Mouse (Mus musculus): ENCODE measurements around the gene Rasef.
"Not testable (repeated sequence)": the region's sequence is repeated elsewhere in the genome, so short reads cannot be mapped to it uniquely, and the experiment has no call there.

Gene Rasef

GRCm38 (mm10) chr4:73790260-73791185 is at the start of gene Rasef:
Gene Rasef (minus strand): TSS chr4:73790994.
- peak; percentile 29 to 31 for DNase-seq (ENCODE audit: low spot score in 2 of 2)

GRCm38 (mm10) chr4:73826587-73826986 is 35.8 kb upstream of the Rasef start:
- DNase-seq (ENCODE audit: low spot score in 2 of 2) = no peak

- DNase-seq (ENCODE audit: low spot score in 2 of 2) = no peak
Measured at GRCm38 (mm10) chr4:73791186-73791540, 369 bp upstream of the Rasef start.

GRCm38 (mm10) chr4:73789534-73789933 is 1.3 kb downstream of the Rasef start:
- no peak for DNase-seq (ENCODE audit: low spot score in 2 of 2)

- DNase-seq (ENCODE audit: low spot score in 2 of 2) = peak in 1 of 2 experiments; percentile 23
Measured at GRCm38 (mm10) chr4:73788076-73788730, 2.6 kb downstream of the Rasef start.

GRCm38 (mm10) chr4:73784147-73784546 is 6.6 kb downstream of the Rasef start:
- DNase-seq (ENCODE audit: low spot score in 2 of 2) = no peak

- no peak for DNase-seq (ENCODE audit: low spot score in 2 of 2)
Measured at GRCm38 (mm10) chr4:73781061-73781460, 9.7 kb downstream of the Rasef start.

- no peak for DNase-seq (ENCODE audit: low spot score in 2 of 2)
Measured at GRCm38 (mm10) chr4:73775266-73775665, 15.5 kb downstream of the Rasef start.

GRCm38 (mm10) chr4:73773831-73774810 is 16.7 kb downstream of the Rasef start:
- DNase-seq (ENCODE audit: low spot score in 2 of 2) = no peak

GRCm38 (mm10) chr4:73772028-73772427 is 18.8 kb downstream of the Rasef start:
- no peak for DNase-seq (ENCODE audit: low spot score in 2 of 2)

GRCm38 (mm10) chr4:73770592-73770991 is 20.2 kb downstream of the Rasef start:
- no peak for DNase-seq (ENCODE audit: low spot score in 2 of 2)

GRCm38 (mm10) chr4:73768156-73768555 is 22.6 kb downstream of the Rasef start:
- no peak for DNase-seq (ENCODE audit: low spot score in 2 of 2)

GRCm38 (mm10) chr4:73748219-73748618 is 42.6 kb downstream of the Rasef start:
- no peak for DNase-seq (ENCODE audit: low spot score in 2 of 2)

GRCm38 (mm10) chr4:73739439-73739838 is 51.4 kb downstream of the Rasef start:
- no peak for DNase-seq (ENCODE audit: low spot score in 2 of 2)

GRCm38 (mm10) chr4:73719819-73720218 is 71.0 kb downstream of the Rasef start:
- DNase-seq (ENCODE audit: low spot score in 2 of 2) = no peak

GRCm38 (mm10) chr4:73718761-73719160 is 72.0 kb downstream of the Rasef start:
- no peak for DNase-seq (ENCODE audit: low spot score in 2 of 2)

- not testable (repeated sequence) for DNase-seq (ENCODE audit: low spot score in 2 of 2)
Measured at GRCm38 (mm10) chr4:73683216-73683615, 107.6 kb downstream of the Rasef start, which contains the start of gene Gm428. Gene Gm428 (plus strand): TSS chr4:73683516.

GRCm38 (mm10) chr4:73668054-73668453 is 122.7 kb downstream of the Rasef start, which contains the start of gene Gm11239:
Gene Gm11239 (plus strand): TSS chr4:73668354.
- not testable (repeated sequence) for DNase-seq (ENCODE audit: low spot score in 2 of 2)
